Mouse (Mus musculus): Measurements from ENCODE around the gene Pxt1. TPM values are rescaled to one million over a fixed set of nuclear protein-coding genes. Genes with fewer than 3 reads are reported as not detected.
"Not testable (repeated sequence)": the region's sequence is repeated elsewhere in the genome, so short reads cannot be mapped to it uniquely, and the experiment has no call there.

The Pxt1 gene
- polyA plus RNA-seq (2015; fragmentation: Nextera tagmentation; extraction: Ambion mirVana) = 0.24 TPM in 1 of 2 replicates, not detected in the other

DNA sequence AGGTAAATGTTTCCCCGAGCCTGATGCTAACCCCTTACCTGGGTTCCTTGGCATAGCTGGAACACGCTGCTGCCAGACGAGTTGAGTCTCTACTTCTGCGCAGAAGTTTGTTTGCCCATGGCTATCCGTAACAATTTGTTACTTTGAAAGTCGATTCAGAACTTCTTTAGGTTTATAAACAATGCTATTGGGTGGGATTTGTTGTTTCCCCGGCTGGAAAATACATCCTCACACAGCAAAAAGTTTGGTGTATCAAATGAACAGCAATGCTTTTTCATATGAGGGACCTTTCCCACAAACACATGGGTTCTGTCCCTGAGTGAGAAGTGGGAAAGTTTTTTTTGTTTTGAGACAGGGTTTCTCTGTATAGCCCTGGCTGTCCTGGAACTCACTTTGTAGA is at the start of gene Pxt1:
Pxt1 (minus strand) TSS at position 101 of the 400 bp plus-strand sequence.
- ATAC-seq (replicated peaks; ENCODE audit: extremely low read depth, insufficient read depth, low FRiP score) = no peak
- H3K27me3 ChIP-seq (ENCODE audit: control insufficient read depth, insufficient read depth, low read length) = no peaks in the 10 kb centered on the region
- no peaks in the 10 kb centered on the region for H3K4me1 ChIP-seq (ENCODE audit: control insufficient read depth, insufficient read depth, low read length)
- H3K4me2 ChIP-seq (ENCODE audit: low read depth, low read length) = no peak within 1 kb of the TSS
- no peaks in the 10 kb centered on the region for H3K36me3 ChIP-seq (ENCODE audit: control insufficient read depth, insufficient read depth)
- no peak within 1 kb of the TSS for H3K27ac ChIP-seq (ENCODE audit: low read length)
- H3K4me3 ChIP-seq (ENCODE audit: low read length) = no peak within 1 kb of the TSS
- WGBS = 81% methylated on average over 7 of the region's 7 CpGs
- H3K9me3 ChIP-seq (replicated peaks; ENCODE audit: control insufficient read depth, low read length) = peaks cover 7% of the 10 kb centered on the region
- no peak within 1 kb of the TSS for H3K9ac ChIP-seq (ENCODE audit: low read length)

DNA sequence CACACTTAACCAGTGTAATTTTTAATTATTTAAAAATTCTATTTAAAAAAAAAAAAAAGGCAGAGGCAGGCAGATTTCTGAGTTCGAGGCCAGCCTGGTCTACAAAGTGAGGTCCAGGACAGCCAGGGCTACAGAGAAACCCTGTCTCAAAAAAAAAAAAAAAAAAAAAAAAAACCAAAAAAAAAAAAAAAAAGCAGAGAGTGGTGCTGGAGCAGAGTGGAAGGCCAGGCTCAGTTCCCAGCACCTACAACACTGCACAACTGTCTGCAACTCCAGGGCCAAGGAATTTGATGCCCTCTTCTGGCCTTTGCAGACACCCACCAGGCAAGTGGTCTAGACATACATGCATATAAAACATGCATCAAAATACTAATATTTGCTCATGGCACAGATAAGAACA is 49.4 kb upstream of the Pxt1 start:
- not testable (repeated sequence) for H3K9ac ChIP-seq (ENCODE audit: low read length); ATAC-seq (replicated peaks; ENCODE audit: extremely low read depth, insufficient read depth, low FRiP score); H3K4me3 ChIP-seq (ENCODE audit: low read length); H3K27me3 ChIP-seq (ENCODE audit: control insufficient read depth, insufficient read depth, low read length); H3K4me2 ChIP-seq (ENCODE audit: low read depth, low read length); H3K9me3 ChIP-seq (replicated peaks; ENCODE audit: control insufficient read depth, low read length); H3K27ac ChIP-seq (ENCODE audit: low read length)
- peaks cover 25% of the 10 kb centered on the region for H3K36me3 ChIP-seq (ENCODE audit: control insufficient read depth, insufficient read depth)
- 100% methylated on average over 1 of the region's 1 CpGs for WGBS
- peaks cover 10% of the 10 kb centered on the region for H3K4me1 ChIP-seq (ENCODE audit: control insufficient read depth, insufficient read depth, low read length)

DNA sequence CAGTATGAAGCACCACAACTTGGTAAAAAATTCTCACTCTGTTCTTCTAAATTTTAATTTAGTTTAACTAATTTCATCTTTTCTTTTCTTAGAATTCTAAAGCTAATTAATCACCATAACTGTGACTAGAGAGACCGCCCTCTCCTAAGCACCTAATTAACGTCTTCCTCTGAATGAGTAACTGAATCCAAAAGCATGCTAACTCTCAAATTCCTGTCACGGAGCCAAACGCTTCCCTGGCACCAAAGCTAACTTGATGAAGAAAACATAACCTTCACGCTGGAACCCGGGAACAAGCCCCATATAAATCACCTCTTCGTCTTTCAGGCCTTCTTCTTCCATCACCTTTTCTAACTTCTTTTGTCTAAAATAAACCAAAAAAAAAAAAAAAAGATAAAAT is 48.5 kb upstream of the Pxt1 start:
- no peak for ATAC-seq (replicated peaks; ENCODE audit: extremely low read depth, insufficient read depth, low FRiP score)
- Histone ChIP-seq H3K27ac (ENCODE audit: low read length) (0 out of 2 replicates have a peak overlapping the region, but pooled peaks have one; percentile 24), H3K27me3 (ENCODE audit: control insufficient read depth, insufficient read depth, low read length) (no peaks in the 10 kb centered on the region), H3K9ac (ENCODE audit: low read length) (peak overlapping the region; percentile 22; the same call in 1 of the 2 replicates), H3K9me3 (replicated peaks; ENCODE audit: control insufficient read depth, low read length) (no peaks in the 10 kb centered on the region), H3K36me3 (ENCODE audit: control insufficient read depth, insufficient read depth) (peaks cover 31% of the 10 kb centered on the region), H3K4me2 (ENCODE audit: low read depth, low read length) (no peak overlapping the region), H3K4me1 (ENCODE audit: control insufficient read depth, insufficient read depth, low read length) (peaks cover 10% of the 10 kb centered on the region), H3K4me3 (ENCODE audit: low read length) (no peak overlapping the region)
- 38% methylated on average over 7 of the region's 7 CpGs for WGBS

DNA sequence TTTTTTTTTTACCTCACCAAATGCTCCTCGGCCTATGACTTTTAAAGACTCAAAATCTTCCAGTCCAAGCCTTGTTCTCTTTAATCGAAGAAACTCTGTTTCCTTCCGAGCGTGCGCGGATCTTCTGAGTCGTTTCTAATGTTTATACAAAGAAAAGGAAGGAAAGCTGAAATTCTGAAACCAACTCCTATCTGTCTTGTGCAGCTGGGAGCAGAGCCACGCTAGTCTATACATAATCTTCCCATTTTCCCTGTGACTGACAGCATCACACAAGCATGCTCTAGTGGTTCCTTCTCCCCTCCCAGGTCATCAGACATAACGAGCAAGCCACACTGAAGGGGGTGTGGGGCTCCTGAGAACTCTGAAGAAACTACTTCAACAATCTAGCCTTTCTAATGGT is 47.6 kb upstream of the Pxt1 start:
- peaks cover 39% of the 10 kb centered on the region for H3K36me3 ChIP-seq (ENCODE audit: control insufficient read depth, insufficient read depth)

DNA sequence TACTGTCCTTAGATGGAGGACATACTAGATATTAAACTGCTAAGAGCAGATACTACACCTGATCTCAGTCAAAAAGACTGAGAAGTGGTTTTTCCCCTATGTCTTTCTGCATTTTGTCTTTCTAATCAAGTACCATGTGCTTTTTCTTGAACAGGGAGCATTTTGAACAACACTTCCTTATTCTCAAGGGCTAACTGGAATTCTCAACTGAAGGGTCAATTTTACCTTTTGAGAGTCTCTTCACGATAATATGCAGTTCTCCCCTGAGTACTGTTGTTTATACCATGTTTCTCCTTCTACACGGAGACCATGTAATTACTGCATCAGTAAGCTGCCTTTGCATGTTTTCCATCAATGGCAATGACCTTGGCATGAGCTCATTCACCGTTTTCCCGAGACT is 46.4 kb upstream of the Pxt1 start:
- no peak overlapping the region for H3K4me3 ChIP-seq (ENCODE audit: low read length)
- peaks cover 10% of the 10 kb centered on the region for H3K4me1 ChIP-seq (ENCODE audit: control insufficient read depth, insufficient read depth, low read length)
- H3K27me3 ChIP-seq (ENCODE audit: control insufficient read depth, insufficient read depth, low read length) = no peaks in the 10 kb centered on the region
- no peak overlapping the region for H3K9ac ChIP-seq (ENCODE audit: low read length)
- no peak overlapping the region for H3K4me2 ChIP-seq (ENCODE audit: low read depth, low read length)
- H3K36me3 ChIP-seq (ENCODE audit: control insufficient read depth, insufficient read depth) = peaks cover 40% of the 10 kb centered on the region
- no peaks in the 10 kb centered on the region for H3K9me3 ChIP-seq (replicated peaks; ENCODE audit: control insufficient read depth, low read length)
- ATAC-seq (replicated peaks; ENCODE audit: extremely low read depth, insufficient read depth, low FRiP score) = no peak
- 42% methylated on average over 4 of the region's 4 CpGs for WGBS
- H3K27ac ChIP-seq (ENCODE audit: low read length) = no peak overlapping the region

More for the DNA sequence above, 47.6 kb upstream of the Pxt1 start:
- 62% methylated on average over 9 of the region's 9 CpGs for WGBS
- ATAC-seq (replicated peaks; ENCODE audit: extremely low read depth, insufficient read depth, low FRiP score) = no peak
- Histone ChIP-seq H3K9ac (ENCODE audit: low read length) (no peak overlapping the region), H3K9me3 (replicated peaks; ENCODE audit: control insufficient read depth, low read length) (no peaks in the 10 kb centered on the region), H3K27me3 (ENCODE audit: control insufficient read depth, insufficient read depth, low read length) (no peaks in the 10 kb centered on the region), H3K4me2 (ENCODE audit: low read depth, low read length) (no peak overlapping the region), H3K27ac (ENCODE audit: low read length) (no peak overlapping the region), H3K4me3 (ENCODE audit: low read length) (no peak overlapping the region), H3K4me1 (ENCODE audit: control insufficient read depth, insufficient read depth, low read length) (peaks cover 10% of the 10 kb centered on the region)

DNA sequence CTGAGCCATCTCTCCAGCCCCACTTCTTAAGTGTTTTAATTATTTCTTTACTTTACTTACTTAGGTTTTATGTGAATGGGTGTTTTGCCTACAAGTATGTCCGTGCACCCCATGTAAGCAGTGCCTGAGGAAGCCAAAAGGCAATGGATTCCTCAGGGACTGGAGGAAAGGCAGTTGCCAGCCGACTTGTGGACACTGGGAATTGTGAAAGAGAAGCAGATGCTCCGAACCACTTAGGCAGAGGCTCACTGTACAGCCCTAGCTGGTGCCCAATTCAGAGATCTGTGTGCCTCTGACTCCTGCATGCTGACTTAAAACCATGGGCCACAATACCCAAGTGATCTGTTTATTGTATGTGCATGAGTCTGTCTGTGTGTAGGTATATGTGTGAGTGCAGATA is 45.4 kb upstream of the Pxt1 start:
- Histone ChIP-seq H3K4me1 (ENCODE audit: control insufficient read depth, insufficient read depth, low read length) (peaks cover 10% of the 10 kb centered on the region), H3K4me3 (ENCODE audit: low read length) (no peak overlapping the region), H3K27ac (ENCODE audit: low read length) (no peak overlapping the region), H3K9me3 (replicated peaks; ENCODE audit: control insufficient read depth, low read length) (no peaks in the 10 kb centered on the region), H3K4me2 (ENCODE audit: low read depth, low read length) (no peak overlapping the region), H3K9ac (ENCODE audit: low read length) (no peak overlapping the region), H3K27me3 (ENCODE audit: control insufficient read depth, insufficient read depth, low read length) (no peaks in the 10 kb centered on the region), H3K36me3 (ENCODE audit: control insufficient read depth, insufficient read depth) (peaks cover 37% of the 10 kb centered on the region)
- ATAC-seq (replicated peaks; ENCODE audit: extremely low read depth, insufficient read depth, low FRiP score) = no peak
- WGBS = 80% methylated on average over 3 of the region's 3 CpGs

DNA sequence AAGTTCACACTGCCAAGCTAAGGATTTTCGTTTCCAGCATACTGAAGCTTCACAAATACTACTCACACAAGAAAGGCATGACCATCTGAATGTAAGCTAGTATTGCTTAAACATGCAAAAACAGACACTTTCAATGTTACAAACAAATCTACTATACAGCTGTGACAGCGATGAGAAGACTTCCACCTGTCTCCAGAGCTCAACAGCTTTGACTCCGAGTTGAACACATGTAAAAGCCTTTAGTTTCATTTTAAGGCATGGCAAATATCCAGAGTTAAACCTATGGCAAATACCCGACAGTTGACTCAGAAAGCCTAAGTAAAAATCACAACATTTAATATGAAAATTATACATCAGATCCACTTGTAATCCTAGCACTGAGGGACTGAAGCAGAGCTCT is 44.7 kb upstream of the Pxt1 start:
- H3K9ac ChIP-seq (ENCODE audit: low read length) = no peak overlapping the region
- peaks cover 10% of the 10 kb centered on the region for H3K4me1 ChIP-seq (ENCODE audit: control insufficient read depth, insufficient read depth, low read length)
- peaks cover 42% of the 10 kb centered on the region for H3K36me3 ChIP-seq (ENCODE audit: control insufficient read depth, insufficient read depth)
- ATAC-seq (replicated peaks; ENCODE audit: extremely low read depth, insufficient read depth, low FRiP score) = no peak
- H3K4me3 ChIP-seq (ENCODE audit: low read length) = no peak overlapping the region
- no peak overlapping the region for H3K27ac ChIP-seq (ENCODE audit: low read length)
- H3K27me3 ChIP-seq (ENCODE audit: control insufficient read depth, insufficient read depth, low read length) = no peaks in the 10 kb centered on the region
- WGBS = 87% methylated on average over 4 of the region's 4 CpGs
- no peak overlapping the region for H3K4me2 ChIP-seq (ENCODE audit: low read depth, low read length)
- no peaks in the 10 kb centered on the region for H3K9me3 ChIP-seq (replicated peaks; ENCODE audit: control insufficient read depth, low read length)

DNA sequence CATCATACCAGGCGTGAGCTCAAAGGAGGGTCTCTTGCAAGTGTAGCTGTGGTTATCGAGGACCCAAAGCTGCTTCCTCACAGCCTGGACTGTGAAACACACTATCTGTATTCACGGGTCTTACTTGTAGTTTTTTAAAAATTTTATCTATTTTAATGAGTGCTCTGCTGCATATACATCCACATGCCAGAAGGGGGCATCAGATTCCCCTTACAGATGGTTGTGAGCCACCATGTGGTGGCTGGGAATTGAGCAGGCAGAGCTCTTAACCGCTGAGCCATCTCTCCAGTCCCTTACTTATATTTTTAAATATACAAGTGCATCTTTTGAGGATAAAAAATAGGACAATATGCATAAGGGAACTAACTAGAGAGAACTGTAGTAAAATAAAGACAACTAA is 44.1 kb upstream of the Pxt1 start:
- no peak overlapping the region for H3K27ac ChIP-seq (ENCODE audit: low read length)
- H3K9ac ChIP-seq (ENCODE audit: low read length) = no peak overlapping the region
- H3K9me3 ChIP-seq (replicated peaks; ENCODE audit: control insufficient read depth, low read length) = no peaks in the 10 kb centered on the region
- no peak overlapping the region for H3K4me2 ChIP-seq (ENCODE audit: low read depth, low read length)
- H3K4me1 ChIP-seq (ENCODE audit: control insufficient read depth, insufficient read depth, low read length) = peaks cover 10% of the 10 kb centered on the region
- ATAC-seq (replicated peaks; ENCODE audit: extremely low read depth, insufficient read depth, low FRiP score) = no peak
- no peak overlapping the region for H3K4me3 ChIP-seq (ENCODE audit: low read length)
- no peaks in the 10 kb centered on the region for H3K27me3 ChIP-seq (ENCODE audit: control insufficient read depth, insufficient read depth, low read length)
- peaks cover 42% of the 10 kb centered on the region for H3K36me3 ChIP-seq (ENCODE audit: control insufficient read depth, insufficient read depth)
- WGBS = 64% methylated on average over 4 of the region's 4 CpGs

DNA sequence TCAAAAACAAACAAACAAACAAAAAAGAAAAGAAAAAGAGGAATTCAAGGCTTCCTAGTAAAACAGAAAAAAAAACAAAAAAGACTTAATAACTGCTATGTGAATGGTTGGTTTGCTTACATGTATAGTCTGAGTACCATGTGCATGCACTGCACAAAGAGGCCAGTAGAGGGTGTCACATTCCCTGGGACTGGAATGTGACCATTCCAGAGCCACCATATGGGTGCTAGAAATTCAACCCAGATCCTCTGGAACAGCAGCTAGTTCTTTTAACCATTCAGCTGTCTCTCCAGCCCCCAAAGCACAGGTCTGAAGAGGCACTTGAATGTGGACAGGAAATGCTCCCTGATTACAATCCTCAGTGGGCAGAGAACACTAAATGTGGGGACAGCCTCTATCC is 43.2 kb upstream of the Pxt1 start:
- Histone ChIP-seq H3K27me3 (ENCODE audit: control insufficient read depth, insufficient read depth, low read length) (no peaks in the 10 kb centered on the region), H3K9me3 (replicated peaks; ENCODE audit: control insufficient read depth, low read length) (no peaks in the 10 kb centered on the region), H3K4me1 (ENCODE audit: control insufficient read depth, insufficient read depth, low read length) (peaks cover 7% of the 10 kb centered on the region), H3K9ac (ENCODE audit: low read length) (no peak overlapping the region), H3K36me3 (ENCODE audit: control insufficient read depth, insufficient read depth) (peaks cover 45% of the 10 kb centered on the region), H3K4me2 (ENCODE audit: low read depth, low read length) (no peak overlapping the region), H3K4me3 (ENCODE audit: low read length) (no peak overlapping the region), H3K27ac (ENCODE audit: low read length) (no peak overlapping the region)
- no peak for ATAC-seq (replicated peaks; ENCODE audit: extremely low read depth, insufficient read depth, low FRiP score)

Measured in heart, embryonic 16.5 days (tissue).